Mouse (Mus musculus) embryo, embryonic 9.5 days (tissue): ENCODE measurements at regions not wholly inside any gene's neighbourhood (a gene's known extent, or its start where the extent isn't known, plus 50 kb on each side); places are given as distances from the start of the nearest gene placed in this dataset.

Experiments
- DNase-seq: peaks from one replicate; pipeline ENCODE4 v3.0.0-alpha.2; 2017; ENCODE audit errors: extremely low spot score

DNA sequence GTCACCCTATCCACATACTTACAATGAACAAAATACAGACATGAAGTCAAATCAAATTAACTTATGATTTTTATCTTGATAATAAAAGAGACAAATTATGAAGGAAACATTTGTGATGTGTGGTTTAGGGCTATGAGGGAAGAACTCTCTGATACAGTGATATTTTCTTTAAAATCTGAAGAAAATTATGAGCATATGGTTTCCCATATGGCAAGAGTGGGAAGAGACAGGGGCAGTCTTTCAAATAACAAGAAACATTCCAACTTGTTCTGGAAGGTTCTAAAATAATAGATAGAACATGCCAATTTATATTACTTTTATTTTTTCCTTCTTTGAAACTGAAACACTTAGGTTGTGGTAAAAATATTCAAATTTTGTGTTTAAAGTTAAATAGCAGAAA, 1585.3 kb upstream of the B3galt2 start:
- no peak for DNase-seq
